Mouse (Mus musculus) cerebellum, postnatal 14 days (tissue): ENCODE results near the gene Msmo1.
A peak's percentile ranks its signal among the peaks of the same experiment; 100 is the strongest.

Source experiments
- DNase-seq, 2 experiments: peaks; one replicate each; pipeline ENCODE4 v3.0.0; 2021; ENCODE audit warnings: mixed read lengths in 2 of 2

Gene Msmo1

GRCm38 (mm10) chr8:64733271-64733943 lies at the start of gene Msmo1:
Gene Msmo1, minus strand, starts transcription at chr8:64733792.
- peak; percentile 96 to 97 for DNase-seq

GRCm38 (mm10) chr8:64781947-64782346 lies 48.4 kb upstream of the Msmo1 start:
- DNase-seq, result no peak

- DNase-seq, result peak in 1 of 2 experiments; percentile 8
Measured at GRCm38 (mm10) chr8:64777925-64778324, 44.3 kb upstream of the Msmo1 start.

- DNase-seq, result no peak
Measured at GRCm38 (mm10) chr8:64774136-64774535, 40.5 kb upstream of the Msmo1 start.

GRCm38 (mm10) chr8:64770814-64771213 lies 37.2 kb upstream of the Msmo1 start:
- no peak for DNase-seq

- no peak for DNase-seq
Measured at GRCm38 (mm10) chr8:64769586-64769985, 36.0 kb upstream of the Msmo1 start.

- no peak for DNase-seq
Measured at GRCm38 (mm10) chr8:64768645-64769044, 35.1 kb upstream of the Msmo1 start.

GRCm38 (mm10) chr8:64767047-64767446 lies 33.5 kb upstream of the Msmo1 start:
- peak; percentile 17 to 31 for DNase-seq

GRCm38 (mm10) chr8:64764075-64764474 lies 30.5 kb upstream of the Msmo1 start:
- no peak for DNase-seq

GRCm38 (mm10) chr8:64762751-64763150 lies 29.2 kb upstream of the Msmo1 start:
- DNase-seq, result no peak

- peak; percentile 57 to 63 for DNase-seq
Measured at GRCm38 (mm10) chr8:64761430-64761829, 27.8 kb upstream of the Msmo1 start.

- DNase-seq, result no peak
Measured at GRCm38 (mm10) chr8:64757956-64758355, 24.4 kb upstream of the Msmo1 start.

GRCm38 (mm10) chr8:64746215-64747058 lies 12.8 kb upstream of the Msmo1 start:
- no peak for DNase-seq

GRCm38 (mm10) chr8:64740547-64741211 lies 7.1 kb upstream of the Msmo1 start:
- no peak for DNase-seq

- peak; percentile 11 to 17 for DNase-seq
Measured at GRCm38 (mm10) chr8:64738916-64739315, 5.3 kb upstream of the Msmo1 start.

- no peak for DNase-seq
Measured at GRCm38 (mm10) chr8:64736767-64737323, 3.3 kb upstream of the Msmo1 start.

- DNase-seq, result no peak
Measured at GRCm38 (mm10) chr8:64735161-64735560, 1.6 kb upstream of the Msmo1 start.

GRCm38 (mm10) chr8:64732596-64732995 lies 996 bp downstream of the Msmo1 start:
- no peak for DNase-seq

GRCm38 (mm10) chr8:64728156-64728555 lies 5.4 kb downstream of the Msmo1 start:
- no peak for DNase-seq

- no peak for DNase-seq
Measured at GRCm38 (mm10) chr8:64726190-64726695, 7.3 kb downstream of the Msmo1 start.

- DNase-seq, result no peak
Measured at GRCm38 (mm10) chr8:64723206-64723605, 10.4 kb downstream of the Msmo1 start.

GRCm38 (mm10) chr8:64717868-64718267 lies 15.7 kb downstream of the Msmo1 start:
- DNase-seq, result peak; percentile 14 to 33

GRCm38 (mm10) chr8:64712499-64712898 lies 21.1 kb downstream of the Msmo1 start:
- DNase-seq, result no peak
